Mouse (Mus musculus) ES-Bruce4 (cell line): Measurements from ENCODE around the gene Eif4g3. TPM values are rescaled to one million over a fixed set of nuclear protein-coding genes. Genes with fewer than 3 reads are reported as not detected.
"Not testable (repeated sequence)": the region's sequence is repeated elsewhere in the genome, so short reads cannot be mapped to it uniquely, and the experiment has no call there.

ENCODE experiments used
- H3K27ac ChIP-seq: 2 replicates; pipeline ENCODE4 v1.5.1; 2012; ENCODE audit warnings: low read length, inconsistent platforms; ENCODE audit not compliant: insufficient read depth
- H3K27me3 ChIP-seq: 2 replicates; pipeline ENCODE4 v1.6.1; 2012; ENCODE audit warnings: mild to moderate bottlenecking, low read length, inconsistent platforms; ENCODE audit not compliant: control insufficient read depth, poor library complexity, insufficient read depth, severe bottlenecking
- H3K36me3 ChIP-seq: 2 replicates; pipeline ENCODE4 v1.6.1; 2012; ENCODE audit warnings: inconsistent platforms, mild to moderate bottlenecking, low read length, moderate library complexity; ENCODE audit not compliant: control insufficient read depth, poor library complexity, insufficient read depth, severe bottlenecking
- H3K4me1 ChIP-seq: one replicate; pipeline ENCODE4 v1.8.1; 2011; ENCODE audit warnings: low read length; ENCODE audit not compliant: control insufficient read depth, insufficient read depth
- H3K4me3 ChIP-seq: 2 replicates; pipeline ENCODE4 v1.5.1; 2011; ENCODE audit warnings: low read depth, mild to moderate bottlenecking, low read length
- H3K9ac ChIP-seq: 2 replicates; pipeline ENCODE4 v1.6.1; 2012; ENCODE audit warnings: low read depth, mild to moderate bottlenecking, inconsistent platforms; ENCODE audit not compliant: poor library complexity, severe bottlenecking
- H3K9me3 ChIP-seq: replicated peaks from 2 replicates; pipeline ENCODE4 v1.6.1; 2012; ENCODE audit warnings: mild to moderate bottlenecking, low read length, inconsistent platforms; ENCODE audit not compliant: control insufficient read depth, poor library complexity, insufficient read depth, severe bottlenecking
- CTCF ChIP-seq: IDR thresholded peaks from one replicate; pipeline ENCODE4 v1.8.1; 2011; ENCODE audit warnings: low read depth, low read length
- EP300 ChIP-seq: IDR thresholded peaks from 2 replicates; pipeline ENCODE4 v1.6.1; 2011; ENCODE audit warnings: low read depth, low read length; ENCODE audit not compliant: insufficient read depth
- POLR2A ChIP-seq: IDR thresholded peaks from one replicate; pipeline ENCODE4 v1.8.1; 2011; ENCODE audit warnings: low read length; ENCODE audit not compliant: insufficient read depth
- polyA plus RNA-seq: library from polyadenylated mRNA; stranded (reverse); fragments of >200 nt; gene quantifications from 2 replicates; pipeline ENCODE4 v1.2.4, GENCODE M21; 2011; ENCODE audit warnings: low read depth; ENCODE audit not compliant: missing spikeins, insufficient read depth, insufficient read length

Gene Eif4g3
- polyA plus RNA-seq, 1 experiment = 71.7 TPM

DNA sequence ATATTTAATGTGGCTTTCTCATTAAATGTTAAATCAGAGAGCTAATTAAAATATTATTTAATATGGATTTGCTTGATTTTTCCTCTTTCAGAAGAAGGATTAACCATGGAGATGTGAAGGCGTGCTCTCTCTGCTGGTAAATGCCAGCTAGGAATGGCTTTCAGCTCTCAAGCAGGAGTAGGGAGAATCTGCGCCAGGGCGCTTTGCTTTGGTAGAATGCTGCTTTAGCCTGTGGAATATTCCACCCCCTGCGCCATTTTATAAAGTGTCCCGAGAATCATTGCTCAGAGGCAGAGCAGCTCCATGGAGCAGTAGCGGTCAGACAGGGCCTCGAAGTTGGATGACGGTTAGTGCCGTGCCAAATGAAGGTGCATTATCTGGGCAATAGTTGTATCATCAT, 58.7 kb downstream of the Eif4g3 start:
- TF ChIP-seq POLR2A (no peak), CTCF (no peak), EP300 (no peak)
- Histone ChIP-seq H3K36me3 (no peaks in the 10 kb centered on the region), H3K9ac (no peak overlapping the region), H3K9me3 (no peaks in the 10 kb centered on the region), H3K27ac (no peak overlapping the region), H3K4me3 (no peak overlapping the region), H3K27me3 (no peaks in the 10 kb centered on the region), H3K4me1 (no peaks in the 10 kb centered on the region)

DNA sequence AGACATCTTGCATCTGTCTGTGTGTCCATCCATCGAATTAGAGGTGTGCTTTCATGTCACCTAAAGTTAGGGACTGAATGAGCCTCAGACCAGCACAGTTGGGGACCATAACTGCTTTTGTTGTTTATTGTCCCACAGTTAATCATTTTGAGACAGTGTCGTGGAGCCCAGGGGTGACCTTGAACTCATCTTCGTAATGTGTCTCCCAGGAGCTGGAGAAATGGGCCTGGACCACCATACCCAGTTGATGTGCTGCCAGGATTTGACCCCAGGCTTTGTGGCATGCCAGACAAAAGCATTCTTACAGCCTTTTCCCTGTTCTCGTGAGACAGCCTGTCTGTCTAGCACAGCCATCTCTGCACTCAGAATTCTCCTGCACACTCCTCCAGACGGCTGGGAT, 63.8 kb downstream of the Eif4g3 start:
- Histone ChIP-seq H3K9me3 (no peaks in the 10 kb centered on the region), H3K4me3 (no peak overlapping the region), H3K36me3 (no peaks in the 10 kb centered on the region; the same call in 1 of the 2 replicates), H3K27ac (no peak overlapping the region), H3K4me1 (no peaks in the 10 kb centered on the region), H3K27me3 (no peaks in the 10 kb centered on the region), H3K9ac (no peak overlapping the region)
- TF ChIP-seq POLR2A = no peak
- no peak for TF ChIP-seq EP300
- TF ChIP-seq CTCF = no peak

DNA sequence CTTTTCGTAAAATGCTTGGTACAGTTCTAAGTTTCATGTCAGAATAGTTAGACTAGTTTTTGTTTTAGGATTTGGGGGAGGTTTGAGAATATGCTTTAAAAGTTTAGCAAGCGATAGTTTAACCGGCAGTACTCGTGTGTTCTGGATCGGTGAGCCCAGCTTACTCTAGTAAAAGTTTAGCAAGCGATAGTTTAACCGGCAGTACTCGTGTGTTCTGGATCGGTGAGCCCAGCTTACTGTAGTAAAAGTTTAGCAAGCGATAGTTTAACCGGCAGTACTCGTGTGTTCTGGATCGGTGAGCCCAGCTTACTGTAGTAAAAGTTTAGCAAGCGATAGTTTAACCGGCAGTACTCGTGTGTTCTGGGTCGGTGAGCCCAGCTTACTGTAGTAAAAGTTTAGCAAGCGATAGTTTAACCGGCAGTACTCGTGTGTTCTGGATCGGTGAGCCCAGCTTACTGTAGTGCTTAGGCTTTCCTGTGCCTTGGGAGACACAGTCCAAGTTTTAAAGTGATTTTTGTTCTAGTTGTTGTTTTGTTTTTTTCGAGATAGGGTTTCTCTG, 64.5 kb downstream of the Eif4g3 start:
- H3K9me3 ChIP-seq, H3K9ac ChIP-seq, H3K36me3 ChIP-seq, H3K4me1 ChIP-seq, H3K27me3 ChIP-seq, H3K27ac ChIP-seq, H3K4me3 ChIP-seq: not testable (repeated sequence)

- no peak overlapping the region for H3K9ac ChIP-seq
- H3K27me3 ChIP-seq = no peaks in the 10 kb centered on the region
- TF ChIP-seq EP300 (no peak), CTCF (no peak), POLR2A (no peak)
- H3K4me3 ChIP-seq = no peak overlapping the region
- H3K4me1 ChIP-seq = no peaks in the 10 kb centered on the region
- no peaks in the 10 kb centered on the region; the same call in 1 of the 2 replicates for H3K36me3 ChIP-seq
- H3K27ac ChIP-seq = no peak overlapping the region
- H3K9me3 ChIP-seq = no peaks in the 10 kb centered on the region
These were observed 68.3 kb downstream of the Eif4g3 start for GRCm38 (mm10) chr4:138061161-138061560.

GRCm38 (mm10) chr4:138063372-138064265, 70.8 kb downstream of the Eif4g3 start:
- TF ChIP-seq CTCF (no peak), EP300 (no peak), POLR2A (no peak)
- Histone ChIP-seq H3K4me1 (no peaks in the 10 kb centered on the region), H3K9ac (no peak overlapping the region), H3K9me3 (no peaks in the 10 kb centered on the region), H3K4me3 (no peak overlapping the region), H3K36me3 (no peaks in the 10 kb centered on the region; the same call in 1 of the 2 replicates), H3K27me3 (no peaks in the 10 kb centered on the region), H3K27ac (no peak overlapping the region)

DNA sequence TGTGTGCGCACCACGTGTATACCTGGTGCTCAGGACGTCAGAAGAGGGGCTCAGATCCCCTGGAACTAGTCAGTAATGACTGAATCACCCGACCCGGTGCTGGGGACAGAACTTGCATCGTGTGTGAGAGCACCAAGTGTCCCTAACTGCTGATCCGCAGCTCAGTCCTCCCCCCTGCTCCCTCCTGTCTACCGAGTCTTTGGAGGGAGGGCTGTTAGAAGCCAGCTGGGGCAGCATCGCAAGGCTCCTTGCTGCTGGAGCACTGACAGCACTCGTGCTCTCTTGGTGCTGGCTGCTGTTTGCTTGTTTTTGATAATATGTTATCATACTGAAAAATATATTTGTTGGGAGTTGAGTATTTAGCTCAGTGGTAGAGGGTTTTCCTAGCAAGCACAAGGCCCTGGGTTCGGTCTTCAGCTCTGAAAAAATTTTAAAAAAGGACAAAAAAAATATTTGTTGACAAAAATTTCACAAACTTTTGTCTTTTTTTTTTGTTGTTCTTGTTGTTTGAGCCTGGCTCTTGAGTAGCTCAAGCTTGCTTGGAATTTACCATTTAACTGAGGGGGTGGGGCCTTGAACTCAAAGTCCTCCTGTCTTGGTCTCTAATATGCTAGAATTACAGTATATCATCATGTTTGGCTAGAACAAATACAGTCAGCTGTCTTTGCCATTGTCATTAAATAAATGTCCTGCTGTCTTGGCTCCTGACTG, 72.2 kb downstream of the Eif4g3 start:
- H3K4me1 ChIP-seq = no peaks in the 10 kb centered on the region

More for the DNA sequence above, 72.2 kb downstream of the Eif4g3 start:
- Histone ChIP-seq H3K27me3 (no peaks in the 10 kb centered on the region), H3K36me3 (no peaks in the 10 kb centered on the region; the same call in 1 of the 2 replicates), H3K27ac (no peak overlapping the region), H3K4me3 (no peak overlapping the region), H3K9me3 (no peaks in the 10 kb centered on the region), H3K9ac (no peak overlapping the region)
- TF ChIP-seq POLR2A = no peak
- TF ChIP-seq EP300 = no peak
- no peak for TF ChIP-seq CTCF
